Mouse (Mus musculus): Measurements from ENCODE around the gene Gfi1b. TPM values are rescaled to one million over a fixed set of nuclear protein-coding genes. Genes with fewer than 3 reads are reported as not detected.

Gene Gfi1b
- polyA plus RNA-seq, 1 experiment from 2014 or later = 0.42 TPM

DNA sequence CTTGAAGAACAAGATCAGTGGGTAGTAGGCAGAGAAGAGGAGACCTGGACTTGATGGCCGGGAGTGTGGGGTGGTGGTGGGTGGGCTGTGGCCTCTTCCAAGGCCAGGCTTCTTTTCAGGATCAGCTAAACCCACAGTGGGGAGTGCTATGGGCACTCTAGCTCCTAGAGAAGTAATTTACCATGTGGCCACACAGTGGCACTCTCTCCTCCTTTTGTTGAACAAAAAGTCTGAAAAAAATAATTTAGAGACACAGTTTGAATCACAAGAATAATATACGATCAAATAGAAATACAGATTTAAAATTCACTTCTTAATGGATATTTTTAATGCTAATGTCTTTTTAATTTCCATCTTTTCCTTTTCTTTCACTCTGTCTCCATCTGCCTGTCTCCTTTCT lies 6.3 kb upstream of the Gfi1b start:
- Histone ChIP-seq H3K9me3 (ENCODE audit: low read length) (no peaks in the 10 kb centered on the region), H3K9ac (replicated peaks; ENCODE audit: low read length) (no peak overlapping the region), H3K27ac (ENCODE audit: low read length) (no peak overlapping the region), H3K4me3 (ENCODE audit: low read length) (no peak overlapping the region), H3K4me1 (ENCODE audit: insufficient read depth, low read length) (peaks cover 10% of the 10 kb centered on the region), H3K27me3 (ENCODE audit: insufficient read depth, low read length) (no peaks in the 10 kb centered on the region), H3K36me3 (ENCODE audit: insufficient read depth, low read length) (no peaks in the 10 kb centered on the region), H3K4me2 (replicated peaks; ENCODE audit: low read depth, low read length) (no peak overlapping the region)
- no peak for ATAC-seq (ENCODE audit: low FRiP score, low TSS enrichment)
- 59% methylated on average over 2 of the region's 2 CpGs for WGBS

GRCm38 (mm10) chr2:28626038-28626437 lies 4.3 kb upstream of the Gfi1b start:
- Histone ChIP-seq H3K9me3 (ENCODE audit: low read length) (no peaks in the 10 kb centered on the region), H3K36me3 (ENCODE audit: insufficient read depth, low read length) (no peaks in the 10 kb centered on the region), H3K9ac (replicated peaks; ENCODE audit: low read length) (no peak overlapping the region), H3K4me1 (ENCODE audit: insufficient read depth, low read length) (peaks cover 10% of the 10 kb centered on the region), H3K4me2 (replicated peaks; ENCODE audit: low read depth, low read length) (no peak overlapping the region), H3K27ac (ENCODE audit: low read length) (no peak overlapping the region), H3K27me3 (ENCODE audit: insufficient read depth, low read length) (peaks cover 11% of the 10 kb centered on the region), H3K4me3 (ENCODE audit: low read length) (no peak overlapping the region)
- 81% methylated on average over 3 of the region's 3 CpGs for WGBS
- ATAC-seq (ENCODE audit: low FRiP score, low TSS enrichment) = no peak

- H3K4me3 ChIP-seq (ENCODE audit: low read length) = no peak overlapping the region
These were observed 3.1 kb upstream of the Gfi1b start for GRCm38 (mm10) chr2:28624870-28625269.

DNA sequence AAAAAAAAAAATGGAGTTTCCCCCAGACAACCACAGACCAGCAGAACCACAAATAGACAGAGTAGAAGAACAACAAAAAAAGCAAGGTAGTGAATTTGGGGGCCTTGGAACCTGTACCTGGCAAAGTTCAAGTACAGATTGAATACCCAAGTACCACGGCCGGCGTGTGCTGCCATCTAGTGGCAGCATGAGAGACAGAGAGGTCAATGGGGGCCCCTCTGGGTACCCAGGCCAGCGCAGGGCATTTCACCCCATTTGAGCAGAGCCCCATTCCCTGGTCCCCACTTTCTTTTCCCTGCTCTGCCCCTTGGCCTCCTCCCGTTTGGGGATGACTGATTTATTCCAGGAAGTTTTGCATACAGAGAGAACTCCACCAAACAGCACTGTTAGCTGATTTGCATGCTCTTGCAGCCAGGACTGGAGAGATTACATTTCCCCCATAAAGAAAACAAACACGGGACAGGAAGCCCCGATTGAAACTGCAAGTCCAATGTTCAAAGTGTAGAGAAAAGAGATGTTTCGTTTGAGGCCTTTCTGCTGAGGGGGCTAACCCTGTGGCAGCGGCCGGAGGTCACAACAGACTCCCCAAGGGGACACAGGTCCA lies 841 bp upstream of the Gfi1b start:
- WGBS = 19% methylated on average over 10 of the region's 10 CpGs
- ATAC-seq (ENCODE audit: low FRiP score, low TSS enrichment) = no peak; the same call in 1 of the 2 replicates
- Histone ChIP-seq H3K9me3 (ENCODE audit: low read length) (no peaks in the 10 kb centered on the region), H3K27me3 (ENCODE audit: insufficient read depth, low read length) (peaks cover 17% of the 10 kb centered on the region), H3K4me3 (ENCODE audit: low read length) (no peak overlapping the region), H3K4me2 (replicated peaks; ENCODE audit: low read depth, low read length) (no peak overlapping the region), H3K36me3 (ENCODE audit: insufficient read depth, low read length) (no peaks in the 10 kb centered on the region), H3K9ac (replicated peaks; ENCODE audit: low read length) (no peak overlapping the region), H3K4me1 (ENCODE audit: insufficient read depth, low read length) (peaks cover 8% of the 10 kb centered on the region), H3K27ac (ENCODE audit: low read length) (no peak overlapping the region)

More at GRCm38 (mm10) chr2:28624870-28625269, 3.1 kb upstream of the Gfi1b start:
- Histone ChIP-seq H3K27ac (ENCODE audit: low read length) (no peak overlapping the region), H3K4me1 (ENCODE audit: insufficient read depth, low read length) (peaks cover 8% of the 10 kb centered on the region), H3K9ac (replicated peaks; ENCODE audit: low read length) (no peak overlapping the region), H3K36me3 (ENCODE audit: insufficient read depth, low read length) (no peaks in the 10 kb centered on the region), H3K4me2 (replicated peaks; ENCODE audit: low read depth, low read length) (no peak overlapping the region), H3K27me3 (ENCODE audit: insufficient read depth, low read length) (peaks cover 17% of the 10 kb centered on the region), H3K9me3 (ENCODE audit: low read length) (no peaks in the 10 kb centered on the region)
- 82% methylated on average over 3 of the region's 3 CpGs for WGBS
- no peak for ATAC-seq (ENCODE audit: low FRiP score, low TSS enrichment)

GRCm38 (mm10) chr2:28621111-28621510 lies 671 bp downstream of the Gfi1b start:
- no peak overlapping the region for H3K4me2 ChIP-seq (replicated peaks; ENCODE audit: low read depth, low read length)
- H3K36me3 ChIP-seq (ENCODE audit: insufficient read depth, low read length) = no peaks in the 10 kb centered on the region
- no peaks in the 10 kb centered on the region for H3K9me3 ChIP-seq (ENCODE audit: low read length)
- H3K4me3 ChIP-seq (ENCODE audit: low read length) = no peak overlapping the region
- no peak overlapping the region for H3K9ac ChIP-seq (replicated peaks; ENCODE audit: low read length)
- no peak overlapping the region for H3K27ac ChIP-seq (ENCODE audit: low read length)
- ATAC-seq (ENCODE audit: low FRiP score, low TSS enrichment) = no peak
- 18% methylated on average over 2 of the region's 2 CpGs for WGBS
- peaks cover 17% of the 10 kb centered on the region for H3K27me3 ChIP-seq (ENCODE audit: insufficient read depth, low read length)
- H3K4me1 ChIP-seq (ENCODE audit: insufficient read depth, low read length) = peaks cover 10% of the 10 kb centered on the region

DNA sequence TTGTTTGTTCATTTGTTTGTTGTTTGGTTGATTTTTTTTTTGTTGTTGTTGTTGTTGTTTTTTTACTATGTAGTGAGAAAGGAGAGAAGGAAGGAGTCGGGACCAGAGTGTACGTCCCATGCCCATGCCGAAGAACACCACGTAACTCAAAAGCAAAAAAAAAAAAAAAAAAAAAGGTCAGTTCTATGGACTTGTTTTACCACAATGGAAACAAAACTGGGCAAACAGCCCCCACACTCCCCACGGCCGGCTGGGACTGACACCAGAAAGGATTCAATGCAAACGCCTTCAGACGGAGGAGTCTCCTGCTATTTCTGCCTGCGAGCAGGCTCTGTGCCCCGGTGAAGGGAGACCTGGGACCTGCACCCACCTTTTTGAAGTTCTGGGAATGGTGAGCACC lies 1.3 kb downstream of the Gfi1b start:
- H3K27me3 ChIP-seq (ENCODE audit: insufficient read depth, low read length) = peaks cover 17% of the 10 kb centered on the region
- WGBS = 61% methylated on average over 10 of the region's 10 CpGs
- H3K4me2 ChIP-seq (replicated peaks; ENCODE audit: low read depth, low read length) = no peak overlapping the region
- ATAC-seq (ENCODE audit: low FRiP score, low TSS enrichment) = no peak
- no peak overlapping the region for H3K4me3 ChIP-seq (ENCODE audit: low read length)
- H3K36me3 ChIP-seq (ENCODE audit: insufficient read depth, low read length) = no peaks in the 10 kb centered on the region
- peaks cover 10% of the 10 kb centered on the region for H3K4me1 ChIP-seq (ENCODE audit: insufficient read depth, low read length)
- H3K9ac ChIP-seq (replicated peaks; ENCODE audit: low read length) = no peak overlapping the region
- no peak overlapping the region for H3K27ac ChIP-seq (ENCODE audit: low read length)
- no peaks in the 10 kb centered on the region for H3K9me3 ChIP-seq (ENCODE audit: low read length)

DNA sequence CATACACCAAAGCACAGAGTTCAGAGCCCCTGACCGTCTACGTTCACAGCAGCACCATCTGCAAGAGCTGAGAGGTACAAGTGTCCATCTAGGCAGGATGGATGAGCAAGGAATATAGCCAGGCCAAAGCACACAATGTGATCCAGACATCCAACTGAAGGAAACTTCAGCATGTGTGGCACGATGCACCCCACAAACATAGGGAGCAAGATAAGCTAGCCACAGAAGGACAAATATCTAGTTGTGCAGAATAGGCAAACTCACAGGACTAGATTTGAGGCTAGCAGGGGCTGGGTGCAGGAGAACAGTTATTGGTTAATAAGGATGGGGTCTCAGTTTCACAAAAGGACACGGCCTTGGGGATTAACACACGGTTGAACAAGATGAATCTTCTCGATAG lies 2.4 kb downstream of the Gfi1b start:
- Histone ChIP-seq H3K9ac (replicated peaks; ENCODE audit: low read length) (no peak overlapping the region), H3K9me3 (ENCODE audit: low read length) (no peaks in the 10 kb centered on the region), H3K27me3 (ENCODE audit: insufficient read depth, low read length) (peaks cover 17% of the 10 kb centered on the region), H3K36me3 (ENCODE audit: insufficient read depth, low read length) (no peaks in the 10 kb centered on the region), H3K27ac (ENCODE audit: low read length) (no peak overlapping the region), H3K4me1 (ENCODE audit: insufficient read depth, low read length) (peaks cover 10% of the 10 kb centered on the region), H3K4me3 (ENCODE audit: low read length) (no peak overlapping the region), H3K4me2 (replicated peaks; ENCODE audit: low read depth, low read length) (no peak overlapping the region)
- 77% methylated on average over 6 of the region's 6 CpGs for WGBS
- ATAC-seq (ENCODE audit: low FRiP score, low TSS enrichment) = no peak

- no peak overlapping the region for H3K4me3 ChIP-seq (ENCODE audit: low read length)
- no peak overlapping the region for H3K4me2 ChIP-seq (replicated peaks; ENCODE audit: low read depth, low read length)
- H3K27me3 ChIP-seq (ENCODE audit: insufficient read depth, low read length) = peaks cover 17% of the 10 kb centered on the region
- no peak for ATAC-seq (ENCODE audit: low FRiP score, low TSS enrichment)
- no peak overlapping the region for H3K9ac ChIP-seq (replicated peaks; ENCODE audit: low read length)
- H3K4me1 ChIP-seq (ENCODE audit: insufficient read depth, low read length) = peaks cover 10% of the 10 kb centered on the region
- no peaks in the 10 kb centered on the region for H3K9me3 ChIP-seq (ENCODE audit: low read length)
- no peak overlapping the region for H3K27ac ChIP-seq (ENCODE audit: low read length)
- 80% methylated on average over 6 of the region's 6 CpGs for WGBS
- no peaks in the 10 kb centered on the region for H3K36me3 ChIP-seq (ENCODE audit: insufficient read depth, low read length)
These were observed 2.9 kb downstream of the Gfi1b start for GRCm38 (mm10) chr2:28618777-28619336.

DNA sequence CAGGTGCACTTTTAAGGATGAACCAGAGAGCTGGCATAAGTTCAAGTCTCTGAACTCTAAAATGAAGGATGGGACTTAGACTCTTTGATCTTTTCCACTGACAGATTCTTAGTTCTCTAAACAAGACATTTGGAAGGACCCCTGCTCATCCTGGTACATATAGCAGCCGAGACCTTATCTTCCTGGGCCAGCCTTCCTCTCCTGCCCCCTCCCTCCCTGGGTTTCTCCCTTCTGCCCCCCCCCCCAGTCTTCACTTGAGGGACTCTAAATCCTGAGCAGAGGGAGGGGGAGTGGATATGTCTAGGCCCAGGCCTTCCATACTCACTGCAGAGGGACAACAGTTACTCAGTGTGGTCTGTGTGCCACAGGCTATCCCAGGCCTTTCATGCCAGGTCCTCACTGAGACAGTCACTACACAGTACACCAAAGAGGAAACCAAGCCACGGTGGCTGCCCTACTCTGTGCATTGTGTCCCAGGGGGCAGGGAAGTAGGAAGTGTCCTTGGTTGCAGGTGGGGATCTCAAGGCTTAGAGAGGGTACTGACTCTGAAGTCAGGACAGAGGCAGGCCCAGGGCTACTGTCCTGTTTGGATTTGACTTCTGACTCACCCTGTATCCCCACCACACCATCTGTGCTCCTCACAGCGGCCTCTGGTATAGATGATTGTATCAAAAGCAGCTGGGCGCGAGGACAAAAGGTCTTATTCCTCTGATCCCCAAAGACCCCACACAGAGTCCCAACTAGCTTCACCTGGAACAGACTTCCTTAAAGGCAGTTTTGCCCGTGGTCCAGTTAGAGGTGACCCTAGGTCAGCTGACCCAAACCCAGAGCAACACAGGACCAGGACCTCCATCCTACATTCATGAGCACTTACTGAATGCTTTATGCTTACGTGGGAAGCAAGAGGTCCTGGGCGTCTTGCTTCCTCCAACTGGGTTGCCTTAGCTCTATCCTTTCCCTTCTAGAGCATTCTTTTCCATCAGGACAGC lies 4.0 kb downstream of the Gfi1b start:
- Histone ChIP-seq H3K9ac (replicated peaks; ENCODE audit: low read length) (no peak overlapping the region), H3K27me3 (ENCODE audit: insufficient read depth, low read length) (peaks cover 17% of the 10 kb centered on the region), H3K36me3 (ENCODE audit: insufficient read depth, low read length) (no peaks in the 10 kb centered on the region), H3K4me2 (replicated peaks; ENCODE audit: low read depth, low read length) (no peak overlapping the region), H3K4me3 (ENCODE audit: low read length) (no peak overlapping the region), H3K9me3 (ENCODE audit: low read length) (no peaks in the 10 kb centered on the region), H3K4me1 (ENCODE audit: insufficient read depth, low read length) (peaks cover 10% of the 10 kb centered on the region), H3K27ac (ENCODE audit: low read length) (no peak overlapping the region)
- 77% methylated on average over 8 of the region's 8 CpGs for WGBS
- 0 out of 2 replicates have a peak, but pooled peaks have one; percentile 53 for ATAC-seq (ENCODE audit: low FRiP score, low TSS enrichment)

Measured in kidney, embryonic 16.5 days (tissue).